Mouse (Mus musculus) C2C12 (cell line): ENCODE measurements around the gene Hcn2.

Experiments used
- CTCF ChIP-seq: IDR thresholded peaks from one replicate; pipeline ENCODE4 v1.5.1; 2011; ENCODE audit not compliant: control insufficient read depth, insufficient read depth, insufficient read length
- FOSL1 ChIP-seq: IDR thresholded peaks from one replicate; pipeline ENCODE4 v1.8.0; 2011; ENCODE audit warnings: mild to moderate bottlenecking, low read length; ENCODE audit not compliant: poor library complexity, insufficient read depth, severe bottlenecking
- MAX ChIP-seq: IDR thresholded peaks from one replicate; pipeline ENCODE4 v1.6.1; 2011; ENCODE audit warnings: mild to moderate bottlenecking, control low read depth
- MYOG ChIP-seq: IDR thresholded peaks from one replicate; pipeline ENCODE4 v1.6.1; 2011; ENCODE audit not compliant: control insufficient read depth, insufficient read length; ENCODE audit errors: extremely low read depth

DNA sequence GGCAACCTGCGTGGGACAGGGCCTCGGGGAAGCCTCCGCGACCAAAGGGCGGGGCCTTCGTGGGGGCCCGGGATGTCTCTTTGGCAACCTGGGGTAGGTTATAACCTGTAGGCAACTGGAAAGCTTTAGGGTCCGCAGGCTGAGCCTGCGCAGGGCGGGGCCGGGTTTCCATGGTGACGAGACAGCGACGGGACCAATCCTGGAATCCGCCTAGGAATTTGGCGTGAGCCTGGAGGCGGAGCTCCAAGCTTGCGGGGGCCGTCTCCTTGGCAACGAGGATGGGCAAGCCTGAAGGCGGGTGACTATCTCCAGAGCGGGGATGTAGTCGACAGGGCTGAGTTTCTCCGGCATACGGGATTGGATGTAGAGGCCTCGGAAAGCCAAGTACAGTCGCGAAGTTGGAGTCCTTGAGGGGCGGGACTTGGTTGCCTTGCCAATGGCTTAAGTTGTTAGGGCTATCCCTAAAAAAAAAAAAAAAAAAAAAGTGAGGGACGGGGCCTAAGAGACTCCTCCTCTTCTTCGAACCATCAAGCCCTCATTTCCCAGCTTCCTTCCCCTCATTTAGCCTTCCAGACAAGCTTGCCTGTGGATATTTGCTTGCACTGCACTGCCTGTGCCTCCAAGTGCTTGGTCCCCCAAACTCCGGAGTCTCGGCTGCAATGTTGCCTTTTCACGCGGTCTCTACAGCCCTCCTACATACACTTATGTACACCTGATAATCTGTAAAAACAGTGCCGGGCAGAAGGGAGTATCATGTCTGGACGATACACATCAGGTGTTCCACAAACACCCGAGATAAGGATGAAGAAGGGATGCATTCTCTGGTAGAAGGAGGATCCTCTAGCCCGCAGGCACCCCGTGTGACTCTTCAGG is 51.2 kb downstream of the Hcn2 start:
- TF ChIP-seq CTCF (no peak), MAX (no peak), FOSL1 (no peak), MYOG (no peak)
